Mouse (Mus musculus) heart, postnatal 14 days (tissue): ENCODE data around the gene Neo1. TPM values are rescaled to one million over a fixed set of nuclear protein-coding genes. Genes with fewer than 3 reads are reported as not detected.
"Not testable (repeated sequence)": the region's sequence is repeated elsewhere in the genome, so short reads cannot be mapped to it uniquely, and the experiment has no call there.

Source experiments
- DNase-seq, 2 experiments: peaks; one replicate each; pipeline ENCODE4 v3.0.0; 2021 to 2022
- intact Hi-C: fragments of 180-260 bp; cut with DNase I; formaldehyde crosslinking; loops from one replicate; pipeline ENCODE4 v1.15.1; 2025
- total RNA-seq, 2 experiments: library from RNA; stranded (reverse); gene quantifications; 2 replicates each; pipeline ENCODE4 v1.2.3; 2021

Gene Neo1
- total RNA-seq, 2 experiments from 2014 or later, result 44.4 to 50.3 TPM

DNA sequence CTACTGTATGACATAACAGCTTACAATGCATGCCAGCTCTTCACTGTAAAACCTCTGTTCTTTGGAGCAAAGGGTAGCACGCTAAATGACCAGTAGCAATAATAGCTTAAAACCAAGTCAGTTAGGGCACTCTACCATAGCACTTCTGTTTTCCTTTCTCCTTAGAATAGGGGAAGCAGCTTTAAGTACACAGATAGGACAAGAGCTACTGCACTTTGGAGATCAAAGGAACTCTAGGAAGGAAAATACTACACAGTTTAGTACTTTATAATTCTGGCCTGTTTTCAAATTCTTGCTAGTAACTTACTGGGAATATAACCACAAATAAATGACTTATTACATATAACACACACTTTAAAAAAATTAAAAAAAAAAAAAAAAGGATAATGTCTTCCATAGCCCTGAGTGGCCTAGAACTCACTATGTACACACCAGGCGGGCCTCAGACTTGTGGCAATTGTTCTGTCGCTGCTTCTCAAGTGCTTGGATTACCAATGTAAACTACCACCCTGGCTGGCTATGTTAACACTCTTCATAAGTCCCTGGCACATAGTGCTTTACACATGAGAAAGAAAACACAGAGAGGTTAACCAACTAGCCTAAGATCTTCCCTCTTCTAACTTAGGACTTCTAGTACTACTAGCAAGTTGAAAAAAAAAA, 20.1 kb downstream of the Neo1 start:
- DNase-seq, result no peak
- intact Hi-C loops, result loop anchor here (2.0 to 10.0 kb wide), 2 partner anchors 253 to 549 kb away; no protein-coding TSS in a partner anchor

DNA sequence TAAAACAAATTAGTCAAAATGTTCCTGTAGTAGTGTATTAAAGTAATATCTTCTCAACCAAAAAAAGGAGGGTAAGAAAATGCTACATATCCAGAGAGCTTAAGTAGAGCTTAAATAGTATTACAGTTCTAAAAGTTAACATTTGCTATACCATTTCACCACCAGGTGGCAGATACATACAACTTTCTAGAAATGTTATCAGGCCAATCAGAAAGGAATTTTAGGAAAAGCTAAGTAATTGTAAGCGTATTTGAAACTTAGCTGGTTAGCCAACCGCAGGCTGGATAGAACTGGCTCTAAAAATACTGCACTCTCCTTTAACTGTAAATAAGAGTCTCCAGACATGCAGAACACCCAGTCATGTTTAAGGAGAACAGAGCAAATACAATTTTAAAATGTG, 22.9 kb downstream of the Neo1 start:
- intact Hi-C loops, result loop anchor here (2.0 to 10.0 kb wide), 2 partner anchors 269 to 551 kb away; no protein-coding TSS in a partner anchor
- peak in 1 of 2 experiments; percentile 25 for DNase-seq

DNA sequence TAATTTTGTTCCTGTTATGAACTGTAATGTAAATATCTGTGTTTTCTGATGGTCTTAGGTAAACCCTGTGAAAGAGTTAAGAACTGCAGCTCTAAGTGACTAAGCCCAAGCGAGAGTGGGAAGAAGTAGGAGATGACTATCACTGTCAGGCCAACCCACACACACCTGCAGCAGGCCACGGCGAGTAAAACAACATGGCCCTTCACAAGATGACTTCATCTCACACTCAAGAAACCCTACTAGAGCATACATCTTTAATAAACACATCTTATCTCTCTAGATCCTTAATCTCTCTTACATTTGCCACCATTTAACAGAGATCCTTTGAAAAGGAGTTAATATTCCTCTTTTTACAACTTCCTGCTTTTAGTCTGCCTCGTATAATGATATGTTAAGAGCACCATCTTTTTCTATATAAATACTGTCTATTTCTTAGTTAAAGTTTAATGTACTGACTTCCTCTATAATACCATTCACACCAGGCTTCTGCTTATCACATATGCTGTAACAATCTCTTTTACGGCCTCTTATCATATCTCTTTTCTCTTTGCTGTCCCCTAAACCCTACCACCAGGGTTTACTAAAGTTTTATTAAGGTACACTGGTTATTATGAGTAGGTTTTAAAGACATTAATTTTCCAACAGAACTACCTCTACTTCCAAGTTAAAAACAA, 46.8 kb downstream of the Neo1 start:
- intact Hi-C loops, result no loop called here
- no peak for DNase-seq

DNA sequence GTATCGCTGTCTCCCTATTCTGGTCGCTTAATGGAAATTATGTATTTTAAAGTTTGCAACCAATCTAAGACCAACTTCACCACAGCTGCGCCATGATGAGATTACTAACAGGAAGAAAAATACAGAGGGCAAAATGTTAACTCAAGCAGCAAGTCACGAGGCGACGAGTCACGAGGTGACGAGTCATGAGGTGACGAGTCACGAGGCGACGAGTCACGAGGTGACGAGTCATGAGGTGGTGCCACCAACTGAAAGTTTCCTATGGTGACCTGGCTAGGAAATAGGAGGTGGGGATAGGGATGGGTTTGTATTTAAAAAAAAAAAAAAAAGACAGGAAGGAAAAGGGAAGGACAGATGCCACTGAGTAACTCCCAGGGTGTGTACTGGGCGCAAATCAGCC, 57.2 kb downstream of the Neo1 start:
- no peak for DNase-seq
- intact Hi-C loops, result no loop called here

DNA sequence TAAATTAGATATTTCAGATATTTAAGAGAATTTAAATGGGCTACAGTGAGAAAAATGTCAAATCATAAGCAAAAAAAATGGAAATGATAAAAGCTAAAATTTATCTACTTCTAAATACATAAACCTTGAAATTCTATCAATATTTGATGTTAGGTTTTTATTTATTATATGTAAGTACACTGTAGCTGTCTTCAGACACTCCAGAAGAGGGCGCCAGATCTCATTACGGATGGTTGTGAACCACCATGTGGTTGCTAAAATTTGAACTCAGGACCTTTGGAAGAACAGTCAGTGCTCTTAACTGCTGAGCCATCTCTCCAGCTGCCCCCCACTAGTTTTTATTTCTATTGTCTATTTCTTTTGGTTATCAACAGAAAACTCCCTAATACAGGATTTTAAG, 65.1 kb downstream of the Neo1 start:
- DNase-seq, intact Hi-C loops: not testable (repeated sequence)

DNA sequence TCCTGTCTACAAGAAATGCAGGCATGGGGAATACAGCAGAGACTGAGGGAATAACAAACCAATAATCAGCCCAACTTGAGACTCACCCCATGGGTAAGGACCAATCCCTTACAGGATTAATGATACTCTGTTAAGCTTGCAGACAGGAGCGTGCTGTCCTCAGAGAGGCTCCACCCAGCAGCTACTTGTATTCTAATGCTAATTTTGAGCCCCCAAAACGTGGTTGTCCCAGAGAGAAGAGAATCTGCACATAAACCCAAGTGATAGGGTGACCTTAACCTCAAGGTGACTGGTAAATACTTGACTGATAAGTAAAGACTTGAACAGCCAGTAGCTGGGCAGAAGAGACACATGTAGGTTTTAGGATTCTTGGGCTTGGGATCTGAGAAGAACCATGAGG, 68.9 kb downstream of the Neo1 start:
- intact Hi-C loops, result no loop called here
- no peak for DNase-seq

DNA sequence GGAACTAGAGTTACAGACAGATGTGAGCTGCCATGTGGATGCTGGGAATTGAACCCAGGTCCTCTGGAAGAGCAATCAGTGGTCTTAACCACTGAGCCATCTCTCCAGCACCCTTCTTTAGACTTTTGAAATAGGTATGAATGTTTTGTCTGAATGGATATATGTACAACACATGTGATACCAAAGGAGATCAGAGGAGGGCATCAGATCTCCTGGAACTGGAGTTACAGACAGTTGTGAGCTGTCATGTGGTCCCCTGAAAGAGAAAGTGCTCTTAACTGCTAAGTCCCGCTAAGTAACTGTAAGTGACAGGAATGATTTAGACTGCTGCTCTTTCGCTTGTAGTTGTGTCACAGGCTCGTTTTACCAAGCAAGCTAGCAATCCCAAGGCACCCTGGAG, 80.7 kb downstream of the Neo1 start:
- DNase-seq, result no peak
- intact Hi-C loops, result no loop called here

DNA sequence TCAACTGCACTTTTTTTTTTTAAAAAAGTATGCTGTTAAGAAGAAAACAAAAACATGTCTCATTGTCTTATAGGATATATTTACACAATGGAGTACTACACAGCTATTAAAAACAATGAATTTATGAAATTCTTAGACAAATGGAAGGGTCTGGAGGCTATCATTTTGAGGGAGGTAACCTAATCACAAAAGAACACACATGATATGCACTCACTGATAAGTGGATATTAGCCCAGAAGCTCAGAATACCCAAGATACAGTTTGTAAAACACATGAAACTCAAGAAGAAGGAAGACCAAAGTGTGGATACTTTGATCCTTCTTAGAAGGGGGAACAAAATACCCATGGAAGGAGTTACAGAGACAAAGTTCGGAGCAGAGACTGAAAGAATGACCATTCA, 90.3 kb downstream of the Neo1 start:
- intact Hi-C loops, DNase-seq: not testable (repeated sequence)

DNA sequence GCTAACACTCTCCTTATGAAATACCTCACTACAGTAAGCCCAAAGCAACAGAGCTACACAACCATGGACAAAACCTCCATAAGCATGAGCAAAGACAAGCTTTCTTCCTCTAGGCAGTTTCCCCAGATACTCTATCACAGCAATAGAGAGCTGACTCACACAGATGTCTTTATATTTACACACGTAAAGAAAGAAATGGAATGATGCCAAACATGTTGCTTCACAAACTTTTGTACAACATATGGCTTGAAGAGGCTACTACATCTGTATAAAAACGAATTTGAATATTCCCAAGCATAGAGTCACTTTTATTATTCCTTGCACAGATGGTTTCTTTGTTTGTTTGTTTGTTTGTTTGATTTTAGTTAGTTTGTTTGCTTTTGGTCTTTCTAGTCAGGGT, 101.5 kb downstream of the Neo1 start:
- no peak for DNase-seq
- intact Hi-C loops, result no loop called here

DNA sequence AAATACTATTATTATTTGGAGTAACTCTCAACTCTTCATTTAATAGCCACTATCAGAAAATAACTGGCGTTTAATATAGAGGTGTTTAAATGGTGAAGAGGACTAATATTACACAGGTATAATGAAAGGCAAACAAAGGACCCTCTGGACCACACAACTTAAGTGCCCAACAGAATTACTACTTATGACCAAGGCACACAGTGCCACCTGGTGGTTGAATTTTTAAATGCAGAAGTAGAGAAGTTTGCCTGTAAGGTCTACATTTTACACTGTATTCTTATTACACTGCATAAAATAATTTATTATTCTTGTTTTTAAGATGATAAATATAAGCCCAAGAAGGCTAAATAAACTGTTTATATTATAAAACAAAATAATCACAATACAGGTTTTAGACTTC, 108.1 kb downstream of the Neo1 start:
- intact Hi-C loops, result loop anchor here (5.0 kb wide), 1 partner anchor 391 kb away; no protein-coding TSS in a partner anchor
- DNase-seq, result peak; percentile 14 to 66

DNA sequence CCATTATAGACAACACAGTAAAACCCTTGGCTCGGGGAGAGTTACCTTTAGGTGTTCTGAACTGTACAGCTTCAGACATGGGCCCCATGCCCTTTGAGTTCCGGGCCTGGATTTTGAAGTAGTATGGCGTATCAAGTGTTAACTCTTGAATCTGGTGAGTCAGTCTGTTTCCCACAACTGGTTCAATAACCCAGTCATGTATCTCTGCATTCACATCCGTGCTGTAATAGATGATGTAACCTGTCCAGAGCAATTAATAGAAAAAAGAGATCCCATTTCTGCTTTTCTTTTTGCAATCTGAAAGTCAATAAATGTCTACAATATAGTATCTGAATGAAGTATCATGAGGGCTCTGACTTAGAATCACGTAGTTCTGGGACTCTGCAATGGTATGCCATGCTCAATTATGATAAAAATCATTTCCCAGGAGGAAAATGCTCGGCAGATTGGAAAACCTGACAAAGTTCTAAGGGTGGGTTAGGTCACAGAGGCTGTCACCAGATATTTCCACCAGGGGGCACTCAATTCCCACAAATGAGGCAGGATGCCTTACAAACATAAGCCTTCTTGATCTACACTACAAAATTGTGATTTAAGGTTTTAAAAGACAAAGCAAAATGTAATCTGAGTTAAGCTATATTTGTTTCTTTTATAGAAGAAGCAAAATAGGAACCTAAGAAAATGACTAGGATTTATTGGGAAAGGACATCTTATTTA, 133.2 kb downstream of the Neo1 start:
- DNase-seq, result peak; percentile 49 to 75
- intact Hi-C loops, result loop anchor here (5.0 kb wide), 2 partner anchors 104 to 379 kb away; no protein-coding TSS in a partner anchor

DNA sequence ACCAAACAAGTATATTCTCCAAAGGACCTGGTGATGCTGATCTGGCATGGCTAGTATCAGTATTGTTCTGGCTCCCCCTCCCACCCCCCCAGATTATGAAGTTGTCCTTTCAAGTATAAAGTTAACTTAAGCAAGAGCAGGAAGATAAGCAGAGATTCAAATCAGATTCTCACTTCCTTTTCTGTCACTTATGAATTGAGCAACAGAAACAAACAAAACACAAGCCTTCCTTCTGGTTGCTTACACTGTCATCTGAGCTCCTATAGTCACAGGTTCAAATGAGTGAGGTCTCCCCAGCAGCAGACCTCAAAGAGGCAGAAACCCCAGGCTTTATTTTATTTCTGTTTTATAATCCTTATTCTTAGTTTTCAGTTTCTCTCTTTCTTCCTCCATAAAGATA, 136.6 kb downstream of the Neo1 start:
- DNase-seq, result no peak
- intact Hi-C loops, result loop anchor here (5.0 kb wide), 2 partner anchors 108 to 383 kb away; no protein-coding TSS in a partner anchor

DNA sequence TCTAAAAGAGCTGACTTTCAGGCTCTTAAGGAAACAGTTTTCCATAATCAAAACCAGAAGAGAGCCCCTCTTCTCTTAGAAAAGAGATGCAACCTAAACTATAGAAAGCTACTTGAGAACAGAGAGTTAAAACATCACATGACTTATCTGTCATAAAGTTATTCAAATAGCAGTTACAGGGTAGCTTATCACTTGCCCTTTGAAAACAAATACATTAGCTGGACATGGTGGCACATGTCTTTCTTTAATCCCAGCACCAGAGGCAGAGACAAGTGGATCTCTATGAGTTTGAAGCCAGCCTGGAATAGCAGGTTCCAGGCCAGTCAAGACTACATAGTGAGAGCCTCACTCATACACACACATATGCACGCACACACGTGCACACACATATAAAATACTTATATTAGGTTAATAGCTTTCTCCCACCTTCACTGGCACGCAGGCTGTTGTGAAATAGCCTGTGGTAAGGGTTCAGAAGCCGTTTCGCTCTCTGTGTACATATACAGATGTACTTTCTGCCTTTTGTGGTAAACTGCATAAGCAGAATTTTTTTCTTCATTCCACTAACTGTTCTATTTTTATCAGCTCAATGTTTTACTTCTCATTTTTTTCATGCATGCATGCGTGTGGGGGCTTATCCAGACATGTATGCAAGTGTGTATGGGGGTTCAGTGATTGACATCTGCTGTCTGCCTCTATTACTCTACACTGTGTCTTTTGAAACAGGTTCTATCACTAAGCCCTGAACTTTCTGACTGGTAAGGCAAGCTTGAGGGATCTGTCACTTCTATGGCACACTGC, 144.2 kb downstream of the Neo1 start:
- intact Hi-C loops, result no loop called here

DNA sequence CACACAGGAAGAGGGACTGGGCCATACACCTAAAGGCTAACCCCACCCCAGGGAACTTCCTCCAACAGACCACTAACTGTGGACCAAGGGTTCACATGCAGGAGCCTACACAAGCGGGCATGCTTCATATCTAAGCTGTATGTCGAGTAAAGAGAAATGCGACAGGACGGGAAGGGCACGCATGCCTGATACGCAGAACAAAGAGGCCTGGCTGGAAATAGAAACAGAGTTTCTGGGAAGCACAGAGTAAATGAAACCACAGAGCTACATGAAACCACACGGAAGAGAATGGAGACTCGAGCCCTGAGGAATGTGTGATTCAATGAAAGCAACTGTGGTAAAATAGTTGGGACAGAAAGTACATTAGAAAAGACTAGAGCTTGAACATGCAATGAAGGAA, 145.3 kb downstream of the Neo1 start:
- intact Hi-C loops, result no loop called here
- no peak for DNase-seq

More for the DNA sequence above, 144.2 kb downstream of the Neo1 start:
- DNase-seq, result no peak

DNA sequence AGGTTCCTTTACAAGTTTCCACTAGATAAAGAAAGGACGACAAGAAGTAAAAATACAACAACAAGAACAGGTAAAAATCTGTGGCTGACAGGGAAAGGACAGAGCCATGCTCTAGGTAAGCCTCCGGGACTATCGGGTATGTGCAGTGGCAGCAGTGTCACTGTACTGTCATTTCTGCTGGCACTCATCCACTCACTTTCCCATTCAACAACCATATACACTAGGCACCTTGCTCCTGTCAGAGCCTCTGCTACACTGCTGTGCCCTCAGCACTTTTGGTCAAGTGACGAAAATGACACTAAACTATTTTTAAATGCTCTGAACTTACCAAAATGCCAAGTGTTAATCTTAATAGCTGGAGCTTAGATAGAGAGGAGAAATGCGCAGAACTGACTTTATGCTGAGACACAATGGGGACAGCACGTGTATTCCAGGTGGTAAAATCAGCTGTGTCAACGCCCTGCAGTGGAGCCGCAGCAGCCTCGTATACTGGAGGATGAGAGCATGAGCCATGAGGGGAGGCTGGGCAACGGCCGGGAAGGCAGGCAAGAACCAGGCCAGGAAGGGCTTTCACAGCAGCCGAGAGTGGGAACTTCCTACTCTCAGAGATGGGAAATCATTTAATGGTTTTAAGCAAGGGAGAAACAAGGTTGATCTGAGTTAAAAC, 146.3 kb downstream of the Neo1 start:
- DNase-seq, result no peak
- intact Hi-C loops, result no loop called here

DNA sequence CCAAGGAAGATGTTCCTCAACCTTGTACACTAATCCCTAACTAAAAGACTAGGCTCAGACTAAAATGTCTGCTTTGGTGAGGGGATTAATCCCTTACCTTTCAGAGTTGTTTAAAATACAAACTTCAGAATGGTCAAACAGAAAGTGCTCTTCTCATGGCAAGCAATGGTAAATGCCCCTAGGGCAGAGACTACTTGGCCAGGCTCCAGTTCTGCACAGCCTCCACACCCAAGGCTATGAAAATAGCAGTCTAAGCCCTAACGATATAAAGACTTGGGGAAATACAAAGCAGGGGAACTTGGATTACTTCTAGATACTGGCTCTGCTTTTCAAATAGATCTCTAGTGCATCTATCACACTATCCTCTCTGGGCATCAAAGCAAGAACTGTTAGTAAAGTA, 153.6 kb downstream of the Neo1 start:
- intact Hi-C loops, result no loop called here
- DNase-seq, result no peak

DNA sequence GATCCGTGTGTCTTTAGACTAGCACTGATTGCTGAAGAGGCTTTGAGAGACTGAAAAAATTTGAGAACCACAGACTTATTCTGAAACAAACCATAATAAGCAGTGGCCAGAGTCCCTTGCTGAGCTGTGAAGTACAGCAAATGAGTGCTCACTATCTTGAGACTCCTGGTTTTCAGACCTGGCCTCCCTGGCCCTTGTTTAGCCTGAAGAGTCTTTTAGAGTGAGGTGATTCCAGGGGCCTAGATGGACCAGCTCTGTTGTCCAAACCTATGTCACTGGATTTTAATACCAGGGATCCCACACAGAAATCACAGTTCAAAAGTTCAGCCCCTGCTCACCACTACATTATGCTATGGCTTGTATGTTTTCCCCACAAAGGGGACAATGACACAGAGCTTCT, 156.4 kb downstream of the Neo1 start:
- intact Hi-C loops, result loop anchor here (5.0 to 10.0 kb wide), 2 partner anchors 105 to 303 kb away; no protein-coding TSS in a partner anchor
- no peak for DNase-seq

DNA sequence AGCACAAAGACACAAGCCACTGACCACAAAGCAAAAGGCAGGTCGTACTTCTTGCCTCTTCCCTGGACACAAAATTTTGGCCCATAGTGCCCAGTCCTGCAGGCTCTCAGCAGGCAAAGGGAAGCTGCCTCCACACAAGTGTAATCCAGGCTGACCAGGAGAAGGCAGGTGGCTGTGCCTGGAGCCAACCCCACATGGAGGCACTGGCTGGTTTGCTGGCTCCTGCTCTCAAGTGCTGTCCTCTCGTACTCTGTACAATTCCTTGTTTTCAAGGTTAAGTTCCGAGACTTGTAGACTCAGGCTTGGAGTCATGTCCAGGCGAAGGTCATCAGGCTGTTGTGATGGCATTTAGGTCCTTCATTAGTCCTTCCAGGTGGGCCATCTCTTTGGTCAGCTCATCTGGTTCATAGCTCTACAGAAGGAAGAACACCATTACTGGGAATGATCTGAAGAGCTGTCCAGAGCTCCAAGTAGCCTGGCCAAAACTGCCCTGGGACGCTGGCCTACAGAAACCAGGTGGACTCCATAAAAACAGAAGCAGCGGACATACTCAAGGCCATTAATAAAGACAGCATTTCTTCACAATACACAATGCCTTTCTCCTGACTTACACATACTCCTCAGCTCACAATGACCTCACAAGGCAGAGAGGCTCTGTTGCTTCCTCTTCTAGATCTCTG, 159.2 kb downstream of the Neo1 start:
- no peak for DNase-seq
- intact Hi-C loops, result loop anchor here (5.0 to 10.0 kb wide), 2 partner anchors 102 to 300 kb away; no protein-coding TSS in a partner anchor

DNA sequence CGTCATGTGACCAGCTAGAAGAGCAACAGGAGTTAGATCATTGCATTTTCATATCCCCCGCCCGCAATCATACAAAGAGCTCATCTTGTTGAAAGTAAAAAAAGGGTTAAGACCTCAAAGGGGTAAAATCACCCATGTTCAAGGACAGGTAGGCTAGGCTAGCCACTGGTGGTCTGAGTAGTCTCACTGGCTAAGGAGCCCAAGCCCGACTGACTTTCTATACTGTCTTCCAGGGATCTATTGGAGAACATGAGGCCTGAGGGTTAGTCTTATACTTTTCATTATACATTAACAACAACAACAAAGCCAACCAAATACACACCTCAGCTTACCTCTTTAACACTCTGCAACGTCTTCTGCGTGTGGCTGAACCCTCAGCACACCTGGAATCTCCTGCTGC, 160.8 kb downstream of the Neo1 start:
- intact Hi-C loops, result loop anchor here (2.0 to 10.0 kb wide), 3 partner anchors 101 to 298 kb away; no protein-coding TSS in a partner anchor
- no peak for DNase-seq
